Mouse (Mus musculus) gastrocnemius, postnatal 10 days (tissue): Measurements from ENCODE around the gene Rars2. TPM values are rescaled to one million over a fixed set of nuclear protein-coding genes. Genes with fewer than 3 reads are reported as not detected.

Experiments used
- DNase-seq: peaks from one replicate; pipeline ENCODE4 v3.0.0; 2021; ENCODE audit warnings: mixed read lengths
- total RNA-seq, 2 experiments: library from RNA; stranded (reverse); gene quantifications; 2 replicates each; pipeline ENCODE4 v1.2.3; 2021

Rars2 gene
- total RNA-seq, 2 experiments from 2014 or later, result 21.9 to 23.9 TPM

DNA sequence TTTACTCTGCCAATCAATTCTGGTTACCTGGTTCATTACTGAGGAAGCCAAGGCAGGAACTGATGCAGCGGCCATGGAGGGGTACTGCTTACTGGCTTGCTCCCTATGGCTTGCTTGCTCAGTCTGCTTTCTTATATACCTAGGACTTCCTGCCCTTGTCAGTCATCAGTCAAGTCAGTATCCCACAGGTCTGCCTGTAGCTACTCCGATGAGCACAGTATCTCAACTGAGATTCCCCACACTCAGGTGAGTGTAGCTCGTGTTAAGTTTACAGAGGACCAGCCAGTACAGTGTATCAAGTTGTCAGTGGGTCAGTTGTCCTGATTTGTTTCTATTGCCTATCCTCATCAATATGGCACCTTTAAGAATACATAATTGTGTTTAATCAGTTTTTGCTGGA is 26.0 kb downstream of the Rars2 start:
- no peak for DNase-seq

DNA sequence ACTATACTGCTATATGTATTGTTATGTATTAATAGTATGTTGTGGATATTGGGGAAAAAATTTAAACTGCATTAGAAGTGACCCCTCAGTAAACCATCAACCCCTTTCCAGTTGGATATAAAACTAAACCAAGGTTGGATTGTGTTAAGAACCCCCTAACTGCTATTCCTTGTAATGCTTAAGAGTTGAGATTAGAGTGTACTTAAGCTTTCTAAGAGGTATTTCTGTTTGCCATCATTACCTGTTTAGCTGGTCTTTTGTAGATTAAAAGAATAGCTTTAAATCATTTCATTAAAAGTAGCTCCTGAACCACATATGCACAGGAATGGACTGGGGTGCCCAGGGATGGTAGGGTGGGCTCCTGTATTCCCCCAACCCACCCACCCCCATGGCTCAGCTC is 30.0 kb downstream of the Rars2 start:
- no peak for DNase-seq

DNA sequence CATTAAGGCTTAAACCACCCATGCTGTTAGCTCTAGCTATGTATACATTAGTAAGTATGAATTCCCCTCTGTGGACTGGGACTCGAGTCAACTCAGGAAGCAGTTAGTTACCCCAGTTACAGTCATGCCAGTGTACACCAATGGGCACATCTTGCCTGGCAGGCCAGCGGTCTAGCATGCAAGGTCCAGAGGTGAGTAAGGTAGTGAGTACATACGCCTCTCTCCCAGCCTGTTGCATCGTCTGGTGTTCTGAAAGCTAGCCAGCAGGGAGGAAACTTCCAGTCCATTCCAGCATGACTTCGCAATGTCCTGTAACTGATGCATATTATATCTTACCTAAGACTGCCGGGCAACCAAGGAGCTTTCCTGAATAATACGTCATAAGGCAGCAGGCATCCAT is 38.4 kb downstream of the Rars2 start:
- no peak for DNase-seq

DNA sequence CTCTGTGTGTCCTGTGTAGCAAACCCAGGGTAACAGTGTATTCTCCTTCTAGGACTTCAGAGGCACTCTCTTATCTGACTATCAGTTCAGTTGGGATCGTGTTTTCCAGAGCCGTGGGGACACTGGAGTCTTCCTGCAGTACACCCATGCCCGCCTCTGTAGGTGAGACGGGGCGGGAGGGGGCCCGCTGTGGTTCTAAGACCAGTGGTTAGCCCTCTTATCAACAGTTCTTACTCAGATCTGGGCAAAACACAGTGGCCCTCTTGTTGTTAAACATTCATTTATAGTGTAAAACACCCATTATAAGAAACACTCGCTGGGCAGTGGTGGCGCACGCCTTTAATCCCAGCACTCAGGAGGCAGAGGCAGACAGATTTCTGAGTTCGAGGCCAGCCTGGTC is 41.3 kb downstream of the Rars2 start:
- no peak for DNase-seq

DNA sequence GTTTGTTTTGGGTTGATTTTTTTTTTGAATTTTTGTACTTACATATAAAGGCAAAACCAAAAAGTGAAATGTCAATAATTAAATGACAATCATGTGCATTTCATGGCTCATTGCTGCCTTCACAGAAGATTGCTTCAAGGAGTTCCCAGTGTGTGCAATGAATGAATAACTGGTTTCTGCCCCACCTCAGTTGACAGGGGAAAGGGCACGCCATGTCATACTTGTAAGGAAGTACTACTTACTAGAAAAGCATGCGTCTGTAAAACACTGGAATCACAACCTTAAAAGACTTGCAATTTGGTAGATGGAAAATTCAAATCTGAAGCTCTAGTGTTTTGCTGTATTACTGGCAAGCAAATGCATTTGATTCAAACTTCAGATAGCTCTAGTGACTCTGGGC is 44.3 kb downstream of the Rars2 start:
- DNase-seq, result no peak

DNA sequence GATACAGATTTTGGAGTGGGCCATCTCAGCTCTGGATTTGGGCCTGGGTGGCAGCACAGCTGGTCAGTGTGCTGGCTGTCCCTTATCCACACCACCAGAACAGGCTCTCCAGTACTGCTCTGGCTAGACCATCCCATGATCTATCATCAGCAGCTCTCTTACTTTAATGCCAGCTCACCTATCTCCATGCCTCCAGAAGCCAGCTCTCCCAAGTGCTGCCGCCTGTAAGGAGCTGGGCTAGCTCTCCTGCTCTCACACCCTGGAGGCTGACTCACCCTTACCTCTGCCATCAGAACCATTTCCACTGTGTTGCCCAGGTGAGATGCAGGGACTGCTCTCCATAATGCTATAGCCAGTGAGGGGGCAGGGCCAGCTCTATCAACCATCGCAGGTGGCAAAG is 46.8 kb downstream of the Rars2 start:
- DNase-seq, result no peak

DNA sequence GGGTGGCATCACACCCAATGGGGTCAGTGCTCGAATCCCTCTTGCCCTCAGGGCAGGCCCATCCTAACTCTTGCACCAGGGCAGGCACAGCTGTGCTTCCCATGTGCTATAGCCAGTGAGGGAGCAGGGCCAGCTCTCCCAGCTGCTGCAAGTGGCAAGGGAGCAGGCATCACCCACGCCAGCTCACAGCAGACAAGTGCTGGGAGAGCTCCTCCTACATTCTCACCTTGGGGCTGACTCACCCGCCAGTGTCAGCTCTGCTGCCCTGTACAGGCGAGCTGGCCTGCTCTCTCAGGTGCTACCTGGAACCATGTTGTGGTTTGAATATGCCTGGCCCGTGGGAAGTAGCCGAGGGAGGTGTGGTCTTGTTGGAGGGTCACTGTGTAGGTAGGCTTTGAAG is 47.2 kb downstream of the Rars2 start:
- DNase-seq, result no peak

DNA sequence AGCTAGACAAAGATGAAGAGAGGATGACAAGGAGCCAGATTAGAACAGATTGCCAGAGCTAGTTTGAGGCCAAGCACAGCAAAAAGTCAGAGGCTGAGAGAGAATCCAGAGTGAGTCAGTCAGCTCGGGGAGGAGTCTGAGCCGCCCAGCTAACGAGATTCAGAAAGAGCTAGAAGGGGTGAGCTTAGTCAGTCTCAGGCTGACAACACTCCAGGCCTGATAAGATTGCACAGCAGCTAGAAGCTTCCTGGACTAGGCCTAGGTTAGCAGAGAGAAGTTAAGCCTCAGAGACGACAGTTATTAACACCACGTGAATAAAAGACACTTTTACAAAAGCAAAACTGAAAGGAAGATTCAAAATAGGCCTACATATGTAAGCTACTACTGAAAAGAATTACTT is 53.2 kb downstream of the Rars2 start:
- DNase-seq, result no peak

DNA sequence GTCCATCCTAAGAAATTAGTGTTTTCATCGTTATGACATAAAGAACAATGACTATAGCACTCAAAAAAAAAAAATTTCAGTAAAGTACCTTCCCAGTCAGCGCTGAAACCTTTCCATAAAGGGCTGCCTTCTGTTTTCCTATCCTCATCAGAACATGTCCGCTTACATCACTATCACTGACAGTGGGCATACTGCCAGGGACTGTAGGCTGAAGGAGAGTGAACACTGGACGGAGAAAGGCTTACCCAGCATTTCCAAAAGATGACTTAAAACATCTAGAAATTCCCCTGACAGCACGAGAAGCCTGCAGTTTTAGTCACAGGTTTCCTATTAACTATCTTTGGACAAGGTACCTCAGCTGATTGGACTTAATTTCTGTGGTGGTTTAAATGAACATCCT is 59.0 kb downstream of the Rars2 start:
- DNase-seq, result no peak

DNA sequence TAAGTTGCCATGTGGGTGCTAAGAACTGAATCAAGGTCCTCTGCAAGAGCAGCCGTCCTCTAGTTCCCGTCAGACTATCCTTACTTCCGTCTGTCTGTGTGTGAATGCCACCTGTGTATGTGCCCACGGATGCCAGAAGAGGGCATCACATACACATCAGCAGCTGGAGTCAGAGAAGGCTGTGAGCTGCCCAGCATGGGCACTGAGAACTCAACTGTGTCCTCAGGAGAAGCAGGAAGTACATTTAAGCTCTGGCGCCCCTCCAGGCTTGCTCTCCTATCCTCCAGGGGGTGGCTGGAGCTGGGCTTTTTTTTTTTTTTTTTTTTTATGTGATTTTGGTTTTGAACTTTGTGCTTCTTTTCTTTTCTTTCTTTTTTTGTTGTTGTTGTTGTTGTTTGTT is 65.8 kb downstream of the Rars2 start:
- no peak for DNase-seq

DNA sequence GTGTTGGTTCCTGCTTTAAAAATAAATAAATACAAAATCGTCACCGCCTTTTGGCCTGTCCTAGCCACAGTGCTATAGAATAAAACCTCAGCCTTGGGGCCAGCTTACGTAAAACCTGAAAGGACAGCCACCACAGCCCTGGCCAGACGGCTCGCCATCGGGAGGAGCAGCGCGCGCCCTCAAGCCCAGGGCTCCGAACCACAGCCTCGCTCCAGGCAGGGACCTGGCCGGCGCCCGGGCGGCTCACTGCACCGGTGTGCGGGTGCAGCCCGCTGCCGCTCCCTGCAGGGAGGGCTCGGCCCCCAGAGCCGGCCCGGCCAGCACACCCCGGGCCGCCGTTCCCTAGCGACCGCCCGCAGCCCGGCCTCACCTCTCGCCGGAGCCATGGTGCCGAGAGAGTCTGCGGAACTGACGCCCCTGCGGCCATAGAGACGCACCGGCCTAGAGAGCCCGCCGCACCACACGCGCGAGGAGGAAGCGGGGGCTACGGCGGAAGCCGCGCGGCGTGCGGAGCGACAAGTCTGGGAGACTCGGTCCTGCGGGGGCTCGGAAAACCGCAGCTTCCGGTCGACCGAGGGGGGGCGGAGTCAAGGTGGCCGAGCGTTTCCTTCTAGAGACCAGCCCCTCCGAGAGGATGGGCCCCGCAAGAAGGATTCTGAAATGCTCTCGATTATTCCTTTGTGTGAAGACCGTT is 72.3 kb downstream of the Rars2 start, which contains the start of gene Slc35a1:
Gene Slc35a1, minus strand, starts transcription at position 565 of the 694 bp plus-strand sequence.
- DNase-seq, result peak; percentile 92

DNA sequence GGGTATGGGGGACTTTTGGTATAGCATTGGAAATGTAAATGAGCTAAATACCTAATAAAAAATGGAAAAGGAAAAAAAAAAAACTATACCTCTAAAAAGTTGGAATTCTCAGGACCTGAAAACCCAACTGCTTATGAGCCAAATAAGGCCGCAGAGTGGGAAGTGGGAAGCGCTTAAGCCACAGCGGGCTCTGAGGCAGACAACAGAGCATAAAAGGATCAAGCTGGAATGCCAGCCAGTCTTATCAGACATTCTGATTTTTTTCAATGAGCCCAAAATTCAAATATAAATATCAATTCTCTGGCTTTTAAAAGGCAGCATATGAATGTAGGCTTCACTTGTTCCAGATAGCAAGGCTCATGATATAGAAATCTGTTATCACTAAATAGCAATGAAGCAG is 73.3 kb downstream of the Rars2 start:
- DNase-seq, result no peak

DNA sequence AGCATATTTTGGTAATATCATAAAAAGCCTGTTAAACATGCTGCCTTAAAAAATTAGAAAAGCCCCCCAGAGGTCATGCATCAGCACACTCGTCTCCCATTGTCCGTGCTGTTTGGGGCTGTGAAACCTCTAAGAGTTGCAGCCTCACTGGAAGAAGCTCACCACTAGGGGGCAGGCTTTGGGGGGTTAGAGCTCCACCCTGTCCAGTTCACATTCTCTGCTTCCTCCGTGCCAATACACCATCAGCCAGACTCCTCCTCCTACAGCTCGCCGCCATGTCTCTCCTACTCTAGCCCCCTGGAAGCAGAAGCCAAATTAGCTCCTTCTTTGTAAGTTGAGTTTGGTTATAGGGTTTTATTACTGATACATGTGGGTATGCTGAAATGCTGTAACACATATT is 86.8 kb downstream of the Rars2 start:
- DNase-seq, result peak; percentile 64

DNA sequence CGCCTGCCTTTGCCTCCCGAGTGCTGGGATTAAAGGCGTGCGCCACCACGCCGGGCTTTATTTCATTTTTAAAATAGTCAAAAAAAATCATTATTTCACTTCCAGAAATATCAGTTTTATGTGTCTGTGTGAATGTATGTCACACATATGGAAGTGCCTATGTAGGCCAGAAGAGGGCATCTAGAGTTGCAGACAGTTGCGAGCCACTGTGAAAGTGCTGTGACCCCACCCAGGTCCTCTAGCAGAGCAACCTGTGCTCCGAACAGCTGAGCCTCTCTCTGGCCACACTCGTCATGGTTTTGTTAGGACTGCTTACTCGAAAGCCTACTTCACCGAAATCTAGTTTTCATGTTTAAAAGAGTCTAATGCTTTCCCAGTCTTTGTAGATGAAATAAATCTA is 87.5 kb downstream of the Rars2 start:
- no peak for DNase-seq

DNA sequence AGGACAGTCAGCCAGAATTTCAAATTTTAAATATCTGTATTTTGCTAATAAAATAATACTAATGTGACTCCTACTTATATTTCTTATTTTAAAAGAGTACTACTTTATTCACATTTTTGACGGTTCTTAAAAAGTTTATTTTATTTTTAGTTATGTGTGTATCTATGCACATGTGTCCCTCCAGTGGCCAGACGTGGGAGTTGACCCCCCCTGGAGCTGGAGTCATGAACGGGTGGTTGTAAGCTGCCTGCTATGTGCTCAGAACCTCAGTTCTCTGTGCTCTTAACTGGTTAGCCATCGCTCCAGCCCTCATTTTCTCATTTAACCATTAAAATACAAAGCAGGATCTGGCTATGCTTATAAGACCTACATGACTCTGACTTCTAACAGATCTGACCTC is 88.3 kb downstream of the Rars2 start:
- no peak for DNase-seq

DNA sequence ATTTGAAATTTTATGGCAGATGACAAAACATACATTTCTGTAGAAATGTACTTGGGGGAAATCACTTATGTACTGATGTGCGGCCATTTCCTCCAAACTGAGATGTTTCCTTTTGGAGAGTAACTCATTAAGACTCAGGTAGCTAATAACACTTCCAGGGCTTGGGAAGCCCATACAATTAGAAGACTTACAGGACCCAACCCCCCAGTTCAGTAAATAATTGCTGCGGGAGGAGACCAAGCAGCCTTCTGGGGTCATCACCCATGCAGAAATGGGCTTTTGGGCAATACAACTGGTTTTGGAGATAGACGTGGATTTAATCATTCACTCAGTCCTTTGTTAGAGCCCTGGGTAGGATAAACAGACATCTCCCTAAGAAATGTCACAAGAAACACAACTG is 92.5 kb downstream of the Rars2 start:
- DNase-seq, result no peak

DNA sequence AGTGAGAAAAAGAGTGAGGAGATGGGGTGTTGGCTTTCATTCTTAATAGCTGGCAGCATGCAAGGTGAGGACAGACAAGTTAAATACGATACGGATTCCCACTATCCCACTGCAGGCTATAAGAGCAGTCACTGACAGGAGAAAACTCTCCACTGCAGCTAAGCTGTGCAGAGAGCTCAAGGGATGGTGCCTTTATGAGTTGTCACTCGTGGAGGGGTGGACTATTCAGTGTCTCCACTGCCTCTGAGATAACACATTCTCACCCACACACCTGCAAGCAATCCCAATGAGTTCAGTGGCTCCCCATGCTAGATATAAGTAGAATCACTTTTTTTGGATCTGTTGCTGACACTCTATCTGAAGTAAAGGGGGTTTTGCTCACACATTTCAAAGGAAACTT is 93.4 kb downstream of the Rars2 start:
- no peak for DNase-seq

Other genes with a start within 250 kb of the Rars2 start
- gene Akirin2, start 64.0 kb upstream of the Rars2 start, total RNA-seq, result 10 to 100 TPM; 59.6 to 71.3 TPM
- 10 to 100 TPM; 33.3 to 40.4 TPM for gene Orc3, start within 50 bp of the Rars2 start, total RNA-seq
- gene Slc35a1, start 72.5 kb downstream of the Rars2 start, total RNA-seq, result 10 to 100 TPM; 16.7 to 17.4 TPM
- not detected for gene Cfap206, start 115.2 kb downstream of the Rars2 start, total RNA-seq
- gene Gm136, start 141.3 kb downstream of the Rars2 start, total RNA-seq, result not detected
- gene Smim8, start 163.5 kb downstream of the Rars2 start, total RNA-seq, result 10 to 100 TPM; 27.1 to 29.0 TPM